Mouse (Mus musculus) 3T3-L1 (cell line): ENCODE results near the gene G6pc3.
"Not testable (repeated sequence)": the region's sequence is repeated elsewhere in the genome, so short reads cannot be mapped to it uniquely, and the experiment has no call there.

Experiments
- DNase-seq: peaks from one replicate; pipeline ENCODE4 v3.0.0-alpha.2; 2015; ENCODE audit warnings: low read depth, low spot score

G6pc3 gene

DNA sequence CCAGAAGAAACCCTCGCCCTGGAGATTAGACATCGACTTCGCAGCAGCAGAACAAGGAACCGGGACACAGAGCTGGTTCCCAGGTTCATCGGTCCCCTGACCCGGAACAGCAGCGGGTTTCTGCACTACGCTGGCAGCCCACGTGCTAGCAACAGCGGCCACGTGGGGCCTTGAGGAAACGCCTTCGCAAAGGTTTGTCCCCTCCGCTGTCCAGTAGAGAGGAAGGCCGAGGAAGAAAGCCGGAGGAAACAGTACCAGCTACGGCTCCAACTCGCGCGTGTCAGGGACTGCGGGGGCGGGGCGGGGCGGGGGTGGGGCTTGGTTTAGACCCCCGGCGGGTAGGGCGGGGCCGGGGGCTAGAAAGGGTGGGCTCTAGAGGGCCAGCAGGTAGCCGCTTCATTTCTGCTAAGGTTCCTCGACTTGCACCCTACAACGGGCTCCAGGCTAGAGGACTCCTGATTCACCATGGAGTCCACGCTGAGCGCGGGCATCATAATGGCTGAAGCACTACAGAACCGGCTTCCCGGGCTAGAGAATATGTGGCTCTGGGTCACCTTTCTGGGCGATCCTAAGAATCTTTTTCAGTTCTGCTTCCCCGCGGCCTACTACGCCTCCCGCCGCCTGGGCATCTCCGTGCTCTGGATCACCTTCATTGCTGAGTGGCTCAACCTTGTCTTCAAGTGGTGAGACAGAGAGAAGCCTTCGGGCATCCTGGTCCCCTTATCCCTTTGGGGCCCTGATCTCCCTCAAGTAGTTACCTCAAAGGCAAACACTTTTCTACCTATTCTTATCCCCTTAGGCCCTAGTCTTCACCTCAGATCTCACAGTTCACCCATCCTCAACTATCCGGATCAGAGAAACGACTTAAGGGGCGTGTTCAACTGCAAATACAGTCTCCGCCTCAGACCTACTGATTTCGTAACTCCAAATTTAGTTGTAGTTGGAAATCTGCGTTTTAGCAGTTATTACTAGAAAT, at the start of gene G6pc3:
Gene G6pc3 (plus strand): TSS at position 160 of the 976 bp plus-strand sequence.
- DNase-seq = peak; percentile 43

DNA sequence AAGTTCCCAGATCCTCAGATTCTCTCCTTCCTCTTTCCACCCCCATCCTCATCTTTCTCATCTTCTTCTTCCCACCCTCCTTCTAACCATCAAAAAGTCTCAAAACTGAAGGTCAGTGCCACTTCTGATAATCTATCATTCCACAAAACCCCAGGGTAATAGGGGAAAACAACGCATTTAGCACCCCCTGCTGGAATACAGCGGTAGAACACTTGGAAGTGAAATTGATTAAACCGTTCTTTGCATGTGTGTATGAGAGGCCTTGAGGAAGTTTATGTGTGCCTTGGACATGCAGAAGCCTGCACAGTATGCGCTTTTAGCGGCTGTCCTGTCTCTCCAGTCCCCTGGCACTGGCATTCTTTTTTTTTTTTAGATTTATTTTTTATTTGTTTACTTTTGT, 48.9 kb upstream of the G6pc3 start:
- peak; percentile 81 for DNase-seq

GRCm38 (mm10) chr11:102142355-102142754, 47.1 kb upstream of the G6pc3 start:
- DNase-seq = no peak

GRCm38 (mm10) chr11:102144957-102145470, 44.4 kb upstream of the G6pc3 start:
- no peak for DNase-seq

DNA sequence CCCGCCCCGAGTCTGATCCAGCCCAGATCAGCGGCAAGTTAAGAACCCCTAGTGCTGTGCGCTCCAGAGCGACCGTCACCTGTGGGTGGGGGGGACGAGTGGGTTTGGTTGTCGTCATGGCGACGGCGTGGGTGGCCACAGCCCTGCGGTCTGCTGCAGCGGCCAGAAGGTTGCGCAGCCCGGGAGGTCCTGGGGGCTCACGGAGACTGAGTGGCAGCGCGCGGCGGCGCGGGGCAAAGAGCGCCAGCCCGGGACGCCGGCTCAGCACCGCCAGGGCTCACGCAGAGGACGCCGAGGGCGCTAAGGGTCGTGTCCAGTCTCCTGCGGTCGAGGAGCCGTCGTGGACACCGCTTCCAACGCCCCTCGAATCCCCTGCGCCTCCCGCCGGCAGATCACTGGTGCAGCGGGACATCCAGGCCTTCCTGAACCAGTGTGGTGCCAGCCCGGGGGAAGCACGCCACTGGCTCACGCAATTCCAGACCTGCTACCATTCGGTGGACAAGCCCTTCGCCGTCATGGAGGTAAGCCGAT, 43.9 kb upstream of the G6pc3 start, which contains the start of gene Nags:
Gene Nags (plus strand): TSS at position 43 of the 531 bp plus-strand sequence.
- DNase-seq = no peak

DNA sequence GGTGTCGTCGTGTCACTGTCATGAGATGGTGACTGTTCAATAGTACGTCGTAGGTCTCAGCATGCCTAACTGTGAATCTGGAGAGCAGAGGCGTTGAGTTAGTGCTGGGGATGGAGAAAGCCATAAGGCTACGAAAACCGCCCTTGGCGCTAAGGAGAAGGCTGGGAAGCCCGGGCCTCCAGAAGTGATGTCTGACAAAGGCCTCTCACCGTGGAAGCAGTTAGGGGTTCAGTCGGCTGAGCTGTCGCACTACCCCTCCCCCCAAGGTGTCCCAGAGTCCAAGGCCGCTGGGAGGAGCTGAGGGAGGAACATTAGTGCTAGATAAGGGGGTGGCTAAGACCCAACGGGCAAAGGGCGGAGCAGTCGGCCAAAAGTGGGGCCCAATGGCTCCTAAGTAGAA, 43.4 kb upstream of the G6pc3 start:
- no peak for DNase-seq

- DNase-seq = no peak
Measured at GRCm38 (mm10) chr11:102146531-102146930, 42.9 kb upstream of the G6pc3 start.

- no peak for DNase-seq
Measured at GRCm38 (mm10) chr11:102147213-102147989, 42.0 kb upstream of the G6pc3 start.

DNA sequence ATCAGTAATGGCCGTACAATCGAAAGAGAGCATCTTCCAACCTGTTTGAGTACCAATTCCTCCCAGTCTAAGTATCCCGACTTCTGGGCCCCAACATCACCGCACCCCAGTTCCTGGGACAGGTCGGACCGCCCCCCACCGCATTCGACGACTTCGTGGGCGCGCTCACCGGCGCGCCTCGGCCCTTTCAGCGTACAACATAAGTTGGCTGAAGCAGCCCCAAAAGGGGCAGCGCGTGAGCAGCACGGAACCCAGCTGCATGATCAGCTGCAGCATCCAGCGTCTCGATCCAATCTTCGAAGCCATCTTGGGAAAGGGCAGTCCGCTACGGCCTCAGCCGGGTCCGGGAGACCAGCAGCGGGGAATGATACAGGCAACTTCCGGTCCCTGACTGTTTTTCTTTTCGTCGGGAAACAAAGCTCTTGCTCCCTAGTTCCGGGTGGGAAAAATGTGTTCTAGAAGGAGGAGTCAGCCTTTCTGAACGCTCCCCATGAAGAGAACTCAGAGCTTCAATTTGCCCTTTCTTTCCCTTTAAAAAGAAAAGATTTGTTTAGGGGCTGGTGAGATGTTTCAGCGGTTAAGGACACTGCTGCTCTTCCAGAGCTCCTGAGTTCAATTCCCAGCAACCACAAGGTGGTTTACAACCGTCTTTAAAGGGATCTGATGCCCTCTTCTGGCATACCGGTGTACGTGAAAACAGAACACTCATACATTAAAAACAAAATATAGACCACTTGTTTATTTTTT, 33.2 kb upstream of the G6pc3 start, which contains the start of gene Tmem101:
Gene Tmem101 (minus strand): TSS at position 366 of the 747 bp plus-strand sequence.
- DNase-seq = peak; percentile 97

DNA sequence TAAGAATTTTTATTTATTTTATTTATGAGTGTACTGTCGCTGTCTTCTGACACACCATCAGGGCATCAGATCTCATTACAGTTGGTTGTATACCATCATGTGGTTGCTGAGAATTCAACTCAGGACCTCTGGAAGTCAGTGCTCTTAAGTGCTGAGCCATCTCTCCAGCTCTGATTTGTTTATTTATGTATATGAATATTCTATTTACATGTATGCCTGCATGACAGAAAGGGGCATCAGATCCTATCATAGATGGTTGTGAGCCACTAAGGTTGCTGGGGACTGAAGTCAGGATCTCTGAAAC, 32.7 kb upstream of the G6pc3 start:
- DNase-seq = no peak

GRCm38 (mm10) chr11:102158024-102158423, 31.4 kb upstream of the G6pc3 start:
- not testable (repeated sequence) for DNase-seq

GRCm38 (mm10) chr11:102159781-102160180, 29.6 kb upstream of the G6pc3 start:
- no peak for DNase-seq

DNA sequence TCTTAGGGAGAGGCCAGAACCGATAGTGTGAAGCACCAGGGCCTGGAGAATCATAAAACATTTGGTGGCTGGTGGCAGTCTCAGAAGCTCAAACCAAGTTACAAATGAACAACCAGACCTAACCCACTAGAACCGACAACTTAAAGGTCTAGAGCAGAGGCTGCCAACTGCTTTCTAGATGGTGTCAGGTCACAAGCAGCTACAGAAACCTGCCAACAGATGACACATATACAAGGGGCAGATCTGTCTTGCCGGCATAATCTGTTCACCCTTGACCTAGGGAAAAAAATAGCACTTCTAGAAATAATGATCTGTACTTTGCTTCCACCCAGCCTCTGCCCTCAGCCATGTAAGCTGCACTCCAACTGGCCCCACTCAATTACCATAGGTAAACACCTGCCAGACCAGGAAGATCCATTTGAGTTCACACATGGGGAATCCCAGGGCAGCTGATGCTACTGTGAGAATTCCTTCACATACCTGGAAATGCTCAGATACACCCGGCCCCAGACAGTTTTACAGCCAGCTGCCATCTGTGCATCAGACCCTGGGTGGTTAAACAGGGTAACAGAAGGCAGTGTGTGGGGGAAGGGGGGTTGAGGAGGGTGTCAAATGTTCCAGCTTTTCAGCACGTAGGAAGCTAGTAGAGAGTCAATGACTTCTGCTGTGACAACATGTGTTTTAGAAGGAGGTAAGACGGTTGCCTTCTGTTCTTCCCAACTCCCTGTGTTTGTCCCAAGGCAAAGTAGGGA, 23.3 kb upstream of the G6pc3 start:
- DNase-seq = no peak

DNA sequence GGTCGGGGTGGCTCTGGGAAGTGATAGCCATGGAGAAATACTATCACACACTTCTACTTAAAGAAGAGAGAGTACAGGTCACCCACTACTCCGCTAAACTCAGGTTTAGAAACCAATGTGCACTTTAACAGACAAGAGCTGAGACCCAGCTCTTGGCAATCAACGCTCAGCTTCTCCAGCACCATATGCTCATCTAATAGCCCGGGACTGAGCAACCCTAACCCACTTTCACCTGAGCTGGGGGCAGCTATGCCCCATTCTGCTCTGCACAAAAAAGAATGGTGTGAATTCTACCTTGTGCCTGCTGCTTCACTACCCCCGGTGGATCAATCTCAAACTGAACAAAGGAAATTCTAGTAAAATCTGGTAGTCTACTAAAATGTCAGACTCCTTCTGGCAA, 21.9 kb upstream of the G6pc3 start:
- DNase-seq = no peak

- DNase-seq = no peak
Measured at GRCm38 (mm10) chr11:102168689-102169088, 20.7 kb upstream of the G6pc3 start.

DNA sequence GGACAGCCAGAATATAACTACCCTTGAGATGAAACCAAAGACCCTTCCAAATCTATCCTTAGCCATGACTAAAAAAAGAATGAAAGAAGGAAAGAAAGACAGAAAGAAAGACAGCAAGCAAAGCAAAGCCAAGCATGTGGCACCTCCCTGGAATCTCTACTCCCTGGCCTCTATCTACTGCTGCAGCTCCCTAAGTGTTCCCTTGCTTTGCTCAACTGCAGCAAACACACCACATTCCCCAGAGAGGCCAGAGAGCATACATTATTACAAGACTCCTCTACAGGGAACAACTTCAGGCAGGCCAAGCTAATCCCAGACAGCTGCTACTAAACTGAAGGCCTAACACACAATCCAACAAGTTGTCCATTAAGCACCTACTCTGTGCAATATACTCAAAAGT, 9.6 kb upstream of the G6pc3 start:
- DNase-seq = no peak

DNA sequence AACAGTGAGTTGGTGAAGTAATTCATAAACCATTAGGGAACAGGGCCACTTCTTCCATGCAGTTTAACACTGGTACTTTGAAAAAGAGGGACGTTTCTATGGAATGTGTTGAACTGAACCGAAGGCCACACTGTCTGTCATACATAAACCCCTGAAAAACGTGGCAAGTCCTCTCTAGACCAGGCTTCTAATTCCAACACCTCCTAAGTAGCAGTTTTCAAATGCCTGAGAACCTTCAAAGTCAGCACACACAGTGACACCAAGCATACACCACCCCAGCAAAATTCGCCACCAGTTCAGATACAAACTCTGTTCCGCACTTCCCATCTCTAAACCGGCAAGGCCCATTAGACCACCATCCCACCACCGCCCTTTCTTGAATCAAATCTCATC, 5.2 kb upstream of the G6pc3 start:
- peak; percentile 31 for DNase-seq

DNA sequence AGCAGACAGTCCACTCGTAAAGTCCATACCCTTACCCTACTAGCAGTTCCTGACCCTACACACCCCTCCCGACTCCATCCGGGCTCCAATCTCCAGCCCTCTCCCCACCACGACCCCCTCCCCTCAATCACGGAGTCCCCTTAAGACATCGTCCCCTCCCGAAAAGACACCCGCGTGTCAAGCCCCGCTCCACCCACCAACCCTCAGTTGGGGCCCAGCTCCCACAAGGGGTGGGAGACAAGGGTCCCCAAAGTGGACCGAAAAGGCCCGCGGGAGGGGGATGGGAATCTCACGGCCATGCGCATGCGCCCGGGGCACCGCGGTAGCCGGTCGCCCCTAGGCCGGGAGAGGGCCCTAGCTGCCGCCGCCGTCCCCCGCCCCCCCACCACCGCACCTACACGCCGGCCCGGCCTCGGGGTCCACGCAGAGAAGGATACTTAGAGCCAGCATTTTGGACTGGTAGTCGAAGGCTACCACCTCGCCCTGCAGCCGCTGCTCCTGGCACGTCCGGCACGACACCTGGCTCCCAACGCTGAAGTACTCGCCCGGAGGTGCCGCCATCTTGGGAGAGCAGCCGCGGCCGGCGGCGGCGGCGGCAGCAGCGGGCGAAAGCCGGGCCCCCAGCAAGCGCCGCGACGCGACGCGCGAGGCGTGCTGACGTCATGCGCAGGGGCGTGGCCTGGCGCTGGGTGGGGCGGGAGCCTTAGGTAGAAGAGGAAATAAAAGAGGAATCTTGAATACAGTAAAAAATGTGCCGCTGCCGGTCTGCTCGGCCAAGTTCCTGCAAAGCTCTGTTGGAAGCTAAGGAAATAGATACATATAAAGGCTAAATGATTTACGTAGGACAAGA, 4.5 kb upstream of the G6pc3 start, which contains the start of gene Lsm12:
Gene Lsm12 (minus strand): TSS at position 651 of the 850 bp plus-strand sequence.
- peak; percentile 89 for DNase-seq

GRCm38 (mm10) chr11:102185677-102186076, 3.7 kb upstream of the G6pc3 start:
- DNase-seq = no peak

- DNase-seq = no peak
Measured at GRCm38 (mm10) chr11:102186235-102186634, 3.2 kb upstream of the G6pc3 start.
